Mouse (Mus musculus): ENCODE results near the gene Pcsk5.

Pcsk5 gene

GRCm38 (mm10) chr19:17397922-17398321 lies 439.5 kb downstream of the Pcsk5 start:
- DNase-seq (ENCODE audit: low read depth, low spot score) = no peak

DNA sequence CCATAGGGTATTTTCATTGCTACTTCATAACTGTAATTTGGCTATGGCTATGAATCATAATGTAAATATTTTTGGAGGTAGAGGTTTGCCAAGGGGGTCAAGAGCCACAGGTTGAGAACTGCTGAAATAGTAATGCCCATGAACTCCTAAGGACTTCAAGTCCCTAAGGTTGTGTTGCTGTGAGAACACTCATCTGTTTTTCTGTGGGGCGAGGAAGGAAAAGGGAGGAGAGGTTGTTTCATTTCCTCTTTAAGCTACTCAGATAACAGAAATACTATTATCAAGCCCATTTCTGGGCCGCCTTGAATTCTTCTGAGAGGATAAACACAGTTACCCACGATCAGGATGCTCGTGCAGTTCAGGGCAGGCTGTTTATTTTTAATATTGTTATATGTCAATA lies 440.6 kb downstream of the Pcsk5 start:
- no peak for DNase-seq (ENCODE audit: low read depth, low spot score)

- DNase-seq (ENCODE audit: low read depth, low spot score) = peak; percentile 94
Observed at GRCm38 (mm10) chr19:17393841-17394591, 443.4 kb downstream of the Pcsk5 start, which contains the start of gene Rfk. Rfk (plus strand) TSS chr19:17394043.

GRCm38 (mm10) chr19:17392866-17393265 lies 444.6 kb downstream of the Pcsk5 start:
- DNase-seq (ENCODE audit: low read depth, low spot score) = no peak

- DNase-seq (ENCODE audit: low read depth, low spot score) = peak; percentile 30
Observed at GRCm38 (mm10) chr19:17388404-17388803, 449.0 kb downstream of the Pcsk5 start.

DNA sequence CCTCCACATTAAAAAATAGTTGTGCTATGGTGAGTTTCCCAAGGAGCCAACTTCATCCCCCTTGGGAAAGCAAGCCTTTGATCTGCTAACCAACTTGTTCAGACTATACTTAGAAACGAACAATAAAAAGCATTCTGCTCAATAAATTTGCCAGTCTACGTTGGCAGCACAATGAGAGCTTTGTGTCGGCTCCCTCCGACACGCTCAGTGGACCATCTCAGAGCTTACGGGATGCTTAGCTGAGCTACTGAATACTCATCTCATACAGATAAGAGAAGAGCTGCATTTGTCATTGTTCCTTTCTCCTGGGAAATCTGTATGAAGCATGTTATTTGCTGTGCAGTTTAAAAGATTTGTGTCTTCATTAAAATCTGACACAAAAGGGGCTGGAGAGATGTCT lies 451.0 kb downstream of the Pcsk5 start:
- no peak for DNase-seq (ENCODE audit: low read depth, low spot score)

DNA sequence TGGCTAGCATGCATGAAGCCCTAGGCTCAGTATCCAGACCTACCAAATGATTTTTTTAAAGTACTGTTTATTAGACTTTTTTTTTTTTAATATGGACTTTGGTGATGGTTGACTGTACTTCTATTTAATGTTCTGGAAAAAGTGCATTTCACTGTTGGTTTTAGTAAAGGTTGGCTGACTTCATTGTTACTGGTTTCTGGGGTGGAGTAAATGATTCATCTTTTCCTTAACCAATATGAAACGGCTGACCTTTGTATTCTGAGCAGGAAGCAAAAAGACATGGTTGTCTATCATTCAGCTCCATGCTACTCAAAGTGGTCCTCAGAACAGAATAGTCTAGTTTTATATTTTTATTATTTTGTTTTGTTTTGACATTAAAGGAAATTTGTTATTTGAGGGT lies 452.0 kb downstream of the Pcsk5 start:
- peak; percentile 10 for DNase-seq (ENCODE audit: low read depth, low spot score)

GRCm38 (mm10) chr19:17385022-17385421 lies 452.4 kb downstream of the Pcsk5 start:
- no peak for DNase-seq (ENCODE audit: low read depth, low spot score)

DNA sequence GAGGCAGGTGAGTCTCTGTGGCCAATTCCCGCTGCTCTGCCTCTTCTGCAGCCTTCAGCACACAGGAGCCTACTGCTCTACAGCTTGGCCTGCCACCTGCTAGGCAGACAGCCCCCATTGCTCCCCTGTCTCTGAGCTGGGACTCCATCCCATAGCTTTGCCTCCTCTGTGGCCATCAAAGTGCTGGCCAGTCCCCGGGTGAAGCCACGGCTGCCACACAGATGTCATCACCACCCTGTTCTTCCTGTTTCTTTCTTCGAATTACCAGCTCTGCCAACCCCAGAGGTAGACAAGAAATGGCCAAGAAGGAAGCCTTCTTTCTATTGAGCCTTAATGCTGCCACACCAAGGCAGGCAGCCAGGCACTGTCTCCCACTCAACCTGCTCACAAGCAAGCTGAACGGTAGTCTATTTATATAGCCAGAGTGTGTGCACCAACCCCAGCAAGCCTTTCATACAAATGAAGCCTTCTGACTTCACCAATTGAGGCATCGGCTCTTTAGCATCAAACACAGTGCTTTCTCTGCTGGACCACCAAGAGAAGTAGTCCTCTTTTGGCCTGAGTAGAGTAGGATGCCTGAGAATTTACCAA lies 454.5 kb downstream of the Pcsk5 start:
- DNase-seq (ENCODE audit: low read depth, low spot score) = no peak

All from CD4-positive helper T cell, adult 2 months (primary cell).